Mouse (Mus musculus) brown adipose tissue, adult 24 weeks (tissue): ENCODE results near the gene Mypn. TPM values are rescaled to one million over a fixed set of nuclear protein-coding genes. Genes with fewer than 3 reads are reported as not detected.

ENCODE experiments used
- H3K27ac ChIP-seq: fragments of 200-500 bp; replicated peaks from 2 replicates; pipeline ENCODE4 v1.5.1; 2012; ENCODE audit warnings: low read depth, mild to moderate bottlenecking, low read length
- H3K4me1 ChIP-seq: fragments of 200-500 bp; 2 replicates; pipeline ENCODE4 v1.6.1; 2012; ENCODE audit warnings: low read length, mixed read lengths; ENCODE audit not compliant: control insufficient read depth, insufficient read depth, insufficient read length
- H3K4me3 ChIP-seq: fragments of 200-500 bp; 2 replicates; pipeline ENCODE4 v1.5.1; 2012; ENCODE audit warnings: low read depth, mild to moderate bottlenecking, low read length, moderate library complexity; ENCODE audit not compliant: insufficient read depth
- polyA plus RNA-seq: library from polyadenylated mRNA; stranded (reverse); fragments of >200 nt; gene quantifications from 2 replicates; pipeline ENCODE4 v1.2.4, GENCODE M21; 2012; ENCODE audit not compliant: missing spikeins, insufficient read depth, insufficient read length

Mypn gene
- polyA plus RNA-seq, 1 experiment: 1.5 TPM

- H3K4me3 ChIP-seq: no peak overlapping the region
- no peaks in the 10 kb centered on the region for H3K4me1 ChIP-seq
- H3K27ac ChIP-seq: no peak overlapping the region
Measured at GRCm38 (mm10) chr10:63231630-63232029, 27.9 kb upstream of the Mypn start.

- Histone ChIP-seq H3K4me1 (no peaks in the 10 kb centered on the region), H3K4me3 (no peak overlapping the region), H3K27ac (no peak overlapping the region)
Measured at GRCm38 (mm10) chr10:63230854-63231253, 27.1 kb upstream of the Mypn start.

- no peak overlapping the region for H3K27ac ChIP-seq
- H3K4me3 ChIP-seq: no peak overlapping the region
- no peaks in the 10 kb centered on the region for H3K4me1 ChIP-seq
Measured at GRCm38 (mm10) chr10:63230266-63230665, 26.5 kb upstream of the Mypn start.

- Histone ChIP-seq H3K4me1 (no peaks in the 10 kb centered on the region), H3K4me3 (no peak overlapping the region), H3K27ac (no peak overlapping the region)
Measured at GRCm38 (mm10) chr10:63224341-63224740, 20.6 kb upstream of the Mypn start.

DNA sequence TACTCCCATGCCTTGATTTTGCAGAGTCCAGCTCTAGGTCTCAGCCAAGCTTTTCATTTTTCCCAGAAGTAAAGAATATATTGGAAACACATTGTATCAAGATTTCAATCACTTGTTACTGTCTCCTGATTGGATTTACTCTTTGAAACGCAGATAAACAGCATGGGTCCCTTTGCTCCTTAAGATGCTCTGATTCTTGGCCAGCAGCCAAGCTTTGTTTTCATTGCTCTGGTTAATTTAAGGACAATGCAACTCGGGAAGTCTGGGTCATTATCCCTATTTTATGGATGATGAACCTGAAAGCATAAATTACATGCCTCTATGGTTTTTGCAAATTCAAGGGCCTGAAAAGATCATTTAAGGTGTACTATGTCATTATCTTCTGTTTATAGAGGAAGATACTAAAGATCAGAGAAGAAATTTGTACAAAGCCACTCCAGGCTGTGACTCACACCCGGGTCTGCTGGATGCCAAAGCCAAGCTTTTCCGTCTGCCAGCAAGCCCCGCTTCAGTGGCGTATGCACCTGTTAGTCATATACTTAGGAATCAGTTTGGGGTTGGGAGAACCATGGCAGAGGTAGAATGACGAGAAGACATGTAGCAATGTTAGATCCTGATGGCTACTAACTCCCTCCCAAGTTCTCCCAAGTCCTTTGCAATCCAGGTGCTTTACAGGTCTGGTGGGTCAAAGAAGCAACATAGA is 17.5 kb upstream of the Mypn start:
- no peak overlapping the region for H3K4me3 ChIP-seq
- H3K27ac ChIP-seq: no peak overlapping the region

DNA sequence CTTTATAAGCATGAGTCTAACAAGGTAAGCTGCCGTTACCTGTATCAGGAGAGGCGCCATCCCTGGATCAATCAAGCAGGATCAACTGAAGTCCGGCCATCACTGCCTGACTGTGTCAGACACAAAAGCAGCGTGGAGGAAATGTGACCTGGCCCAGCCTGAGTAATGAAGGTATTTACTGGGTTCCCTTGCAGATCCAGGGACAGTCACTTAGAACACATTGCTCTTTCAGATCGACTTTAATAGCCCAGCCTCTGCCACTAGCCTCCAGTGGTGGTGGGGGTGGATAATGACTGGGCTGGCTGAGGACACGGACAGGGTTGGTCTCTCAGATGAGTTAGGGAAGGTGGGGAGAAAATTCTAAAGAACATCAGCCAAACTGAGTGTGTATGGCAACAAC is 5.1 kb upstream of the Mypn start:
- Histone ChIP-seq H3K4me3 (no peak overlapping the region), H3K4me1 (no peaks in the 10 kb centered on the region), H3K27ac (no peak overlapping the region)

More for the DNA sequence above, 17.5 kb upstream of the Mypn start:
- no peaks in the 10 kb centered on the region for H3K4me1 ChIP-seq

DNA sequence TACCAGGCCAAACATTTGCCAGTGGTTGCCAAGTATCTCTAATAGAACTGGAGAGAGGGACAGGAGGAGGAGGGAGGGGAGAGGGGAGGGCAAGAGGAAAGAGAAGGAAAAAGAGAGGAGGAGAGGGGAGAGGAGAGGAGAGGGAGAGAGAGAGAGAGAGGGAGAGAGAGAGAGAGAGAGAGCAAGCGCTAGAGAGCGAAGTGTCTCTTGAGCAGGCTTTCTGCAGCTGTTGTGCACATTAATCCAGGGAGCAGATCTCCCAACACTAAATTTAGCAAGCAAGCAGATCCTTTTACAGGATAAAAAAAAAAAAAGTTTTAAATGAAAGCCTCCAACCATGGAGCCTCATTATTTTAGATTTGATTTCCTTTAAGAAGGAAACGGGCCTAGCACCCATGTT is 750 bp downstream of the Mypn start:
- Histone ChIP-seq H3K27ac (no peak overlapping the region), H3K4me1 (no peaks in the 10 kb centered on the region), H3K4me3 (no peak overlapping the region)

DNA sequence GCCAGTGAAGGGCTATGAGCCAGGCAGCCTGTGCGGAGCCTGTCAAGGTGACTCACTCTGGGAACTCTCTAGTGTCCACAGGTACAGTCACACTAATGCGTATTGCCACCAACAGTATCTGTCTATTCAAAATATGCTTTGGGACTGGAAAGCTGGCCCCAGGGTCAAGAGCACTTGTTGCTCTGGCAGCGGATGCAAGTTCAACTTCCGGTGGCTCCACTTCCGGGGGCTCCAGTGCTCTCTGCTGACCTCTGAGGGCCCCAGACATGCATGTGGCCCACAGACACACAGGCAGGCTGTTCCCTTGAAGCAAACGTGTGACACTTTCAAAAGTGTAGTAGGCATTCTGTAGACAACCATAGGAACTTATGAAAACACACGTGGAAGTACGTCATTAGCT is 2.2 kb downstream of the Mypn start:
- H3K27ac ChIP-seq: no peak overlapping the region
- H3K4me1 ChIP-seq: no peaks in the 10 kb centered on the region

DNA sequence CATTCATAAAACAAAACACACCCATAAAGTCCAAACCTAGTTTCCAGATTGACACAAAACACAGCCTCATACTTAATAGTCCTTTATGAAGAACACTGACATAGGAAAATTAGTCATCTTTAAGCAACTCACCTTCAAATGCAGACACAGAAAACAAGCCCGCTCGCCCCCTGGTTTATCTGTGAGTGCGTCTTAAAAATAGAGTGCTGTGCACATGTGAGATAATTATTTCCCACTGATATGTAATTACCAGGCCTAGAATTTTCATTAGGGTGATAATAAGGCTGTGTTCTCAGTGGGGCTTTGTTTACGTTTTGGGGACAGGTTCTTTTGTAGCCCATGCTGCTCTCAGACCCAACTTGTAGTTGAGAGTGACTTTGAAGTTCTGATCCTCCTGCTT is 4.7 kb downstream of the Mypn start:
- H3K4me3 ChIP-seq: no peak overlapping the region
- no peak overlapping the region for H3K27ac ChIP-seq
- no peaks in the 10 kb centered on the region for H3K4me1 ChIP-seq

More for the DNA sequence above, 2.2 kb downstream of the Mypn start:
- H3K4me3 ChIP-seq: no peak overlapping the region

- no peak overlapping the region for H3K27ac ChIP-seq
- H3K4me1 ChIP-seq: no peaks in the 10 kb centered on the region
Measured at GRCm38 (mm10) chr10:63192736-63193135, 11.0 kb downstream of the Mypn start.

DNA sequence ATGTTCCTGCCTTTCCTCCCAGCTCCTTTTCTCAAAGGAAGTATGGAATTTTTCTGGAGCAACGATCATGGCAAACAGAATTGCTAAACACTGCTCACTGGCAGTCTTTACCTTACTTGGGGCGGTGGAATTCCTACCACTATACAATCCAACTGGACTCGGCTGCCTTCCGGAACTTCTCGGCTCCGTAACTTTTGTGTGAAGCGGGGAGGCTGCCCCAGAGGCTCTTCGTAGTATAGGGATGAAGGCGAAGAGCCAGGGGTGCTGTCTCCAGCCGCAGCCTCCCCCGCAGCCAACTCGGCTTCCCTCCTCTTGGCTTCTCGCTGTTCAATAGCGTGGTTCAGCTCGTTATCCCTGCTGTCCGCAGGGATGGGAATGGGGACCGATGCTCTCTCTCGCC is 11.5 kb downstream of the Mypn start:
- Histone ChIP-seq H3K27ac (no peak overlapping the region), H3K4me3 (no peak overlapping the region), H3K4me1 (no peaks in the 10 kb centered on the region)

More at GRCm38 (mm10) chr10:63192736-63193135, 11.0 kb downstream of the Mypn start:
- H3K4me3 ChIP-seq: no peak overlapping the region

DNA sequence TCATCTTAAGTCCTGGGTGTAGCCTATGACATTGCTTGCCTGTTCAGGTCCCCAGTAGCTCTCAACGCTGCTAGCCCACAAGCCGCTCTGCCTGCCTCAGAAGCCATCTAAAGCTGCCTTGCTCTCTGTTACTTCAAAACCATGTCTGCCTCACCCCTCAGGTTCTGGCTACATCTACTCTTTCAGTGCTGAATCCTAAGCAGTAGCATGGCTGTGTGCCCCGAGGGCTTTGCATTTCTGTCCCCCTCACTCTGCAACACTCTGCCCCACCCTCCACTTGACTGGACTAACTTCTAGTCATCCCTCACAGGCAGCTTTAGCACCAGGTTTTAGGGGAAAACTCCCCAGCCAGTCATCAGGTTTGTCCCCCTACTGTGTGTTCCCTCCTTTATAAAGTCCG is 19.3 kb downstream of the Mypn start:
- no peak overlapping the region for H3K27ac ChIP-seq
- no peaks in the 10 kb centered on the region for H3K4me1 ChIP-seq
- H3K4me3 ChIP-seq: no peak overlapping the region

DNA sequence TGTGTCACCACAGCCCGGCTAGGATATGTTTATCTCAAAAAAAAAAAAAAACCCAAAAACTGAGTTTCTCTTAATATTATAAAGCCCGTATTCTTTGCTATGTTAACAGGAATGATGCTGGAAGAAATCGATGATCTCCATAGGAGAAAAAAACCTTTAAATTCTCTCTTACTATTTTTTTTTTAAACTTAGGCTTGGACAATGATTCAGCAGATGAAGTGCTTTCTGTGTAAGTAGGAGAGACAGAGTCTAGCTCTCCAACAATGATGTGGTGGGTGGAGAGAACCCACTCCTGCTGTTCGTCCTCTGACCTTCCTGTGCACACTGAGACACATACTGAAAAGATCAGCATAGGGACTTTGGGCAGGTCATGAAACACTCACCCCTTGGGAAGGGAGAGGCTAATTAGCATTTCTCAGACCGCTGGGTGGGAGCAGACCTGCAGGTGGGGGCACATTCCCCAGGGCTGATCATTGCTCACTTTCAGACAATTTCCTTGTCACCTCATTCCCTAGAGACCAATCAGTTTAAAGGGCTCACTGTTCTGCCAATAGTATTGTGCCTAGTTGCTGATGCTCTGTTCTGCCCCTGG is 21.5 kb downstream of the Mypn start:
- no peaks in the 10 kb centered on the region for H3K4me1 ChIP-seq
- H3K27ac ChIP-seq: no peak overlapping the region
- no peak overlapping the region for H3K4me3 ChIP-seq

DNA sequence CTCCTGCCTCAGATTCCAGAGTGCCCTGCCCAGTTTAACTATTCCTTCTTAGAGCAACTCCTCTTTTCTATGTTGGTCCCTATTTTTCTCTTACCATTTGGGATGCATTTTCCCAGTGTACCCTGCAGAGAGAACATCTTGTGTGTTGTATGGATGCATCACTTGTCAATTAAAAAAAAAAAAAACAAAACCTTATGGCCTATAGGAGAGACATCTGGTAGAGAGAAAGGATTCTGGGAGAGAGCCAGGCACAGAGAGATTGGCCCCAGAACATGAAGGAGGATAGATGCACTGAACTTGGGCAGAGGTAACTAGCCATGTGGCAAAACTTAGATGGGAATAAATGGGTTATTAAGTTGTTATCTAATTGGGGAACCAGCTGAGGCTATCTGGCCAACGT is 22.6 kb downstream of the Mypn start:
- no peak overlapping the region for H3K27ac ChIP-seq
- no peak overlapping the region for H3K4me3 ChIP-seq
- H3K4me1 ChIP-seq: no peaks in the 10 kb centered on the region

DNA sequence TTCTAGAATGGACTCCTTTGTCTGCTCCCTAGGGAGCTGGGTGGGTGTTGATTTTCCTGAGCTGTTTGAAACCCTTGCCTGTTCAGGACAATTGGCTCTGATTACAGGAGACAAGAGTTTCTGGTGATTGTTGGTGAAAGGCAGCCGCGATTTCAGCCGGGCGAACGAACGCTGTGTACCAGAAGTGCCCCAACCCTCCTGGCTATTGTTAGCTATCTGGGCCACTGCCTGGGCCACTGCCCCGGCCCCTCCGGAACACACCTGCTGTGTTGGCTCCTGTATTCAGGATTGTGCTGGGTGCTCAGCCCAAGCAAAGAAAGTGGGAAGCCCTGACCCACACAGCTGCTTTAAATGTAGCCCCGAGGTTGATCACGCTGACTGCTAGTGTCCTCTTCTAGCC is 24.2 kb downstream of the Mypn start:
- Histone ChIP-seq H3K27ac (no peak overlapping the region), H3K4me3 (no peak overlapping the region), H3K4me1 (no peaks in the 10 kb centered on the region)

DNA sequence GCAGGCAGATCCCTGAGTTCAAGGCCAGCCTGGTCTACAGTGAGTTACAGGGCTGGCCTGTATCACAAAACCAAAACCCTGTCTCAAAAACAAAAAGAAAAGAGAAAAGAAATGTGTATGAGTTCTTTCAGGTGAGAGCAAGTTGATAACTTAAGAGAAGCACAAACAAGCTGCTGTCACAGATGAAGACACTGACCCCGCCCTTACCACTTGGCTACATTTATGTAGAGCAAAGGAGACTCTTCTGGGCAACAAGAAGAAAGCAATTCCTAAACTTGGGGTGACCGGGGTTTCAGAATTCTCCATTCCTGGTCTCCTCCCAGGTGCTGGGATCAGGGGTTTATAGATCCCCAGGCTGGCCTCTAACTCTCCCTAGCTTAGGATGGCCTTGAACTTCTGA is 25.4 kb downstream of the Mypn start:
- Histone ChIP-seq H3K4me3 (no peak overlapping the region), H3K27ac (no peak overlapping the region), H3K4me1 (no peaks in the 10 kb centered on the region)
